Mouse (Mus musculus) heart, postnatal 0 days (tissue): ENCODE results near the gene Slc48a1.

Experiments used
- CTCF ChIP-seq: IDR thresholded peaks from 2 replicates; pipeline ENCODE4 v1.5.1; 2016; ENCODE audit warnings: antibody characterized with exemption, control low read depth, low read depth
- EP300 ChIP-seq: IDR thresholded peaks from 2 replicates; pipeline ENCODE4 v1.6.1; 2016; ENCODE audit warnings: antibody characterized with exemption, low read depth

DNA sequence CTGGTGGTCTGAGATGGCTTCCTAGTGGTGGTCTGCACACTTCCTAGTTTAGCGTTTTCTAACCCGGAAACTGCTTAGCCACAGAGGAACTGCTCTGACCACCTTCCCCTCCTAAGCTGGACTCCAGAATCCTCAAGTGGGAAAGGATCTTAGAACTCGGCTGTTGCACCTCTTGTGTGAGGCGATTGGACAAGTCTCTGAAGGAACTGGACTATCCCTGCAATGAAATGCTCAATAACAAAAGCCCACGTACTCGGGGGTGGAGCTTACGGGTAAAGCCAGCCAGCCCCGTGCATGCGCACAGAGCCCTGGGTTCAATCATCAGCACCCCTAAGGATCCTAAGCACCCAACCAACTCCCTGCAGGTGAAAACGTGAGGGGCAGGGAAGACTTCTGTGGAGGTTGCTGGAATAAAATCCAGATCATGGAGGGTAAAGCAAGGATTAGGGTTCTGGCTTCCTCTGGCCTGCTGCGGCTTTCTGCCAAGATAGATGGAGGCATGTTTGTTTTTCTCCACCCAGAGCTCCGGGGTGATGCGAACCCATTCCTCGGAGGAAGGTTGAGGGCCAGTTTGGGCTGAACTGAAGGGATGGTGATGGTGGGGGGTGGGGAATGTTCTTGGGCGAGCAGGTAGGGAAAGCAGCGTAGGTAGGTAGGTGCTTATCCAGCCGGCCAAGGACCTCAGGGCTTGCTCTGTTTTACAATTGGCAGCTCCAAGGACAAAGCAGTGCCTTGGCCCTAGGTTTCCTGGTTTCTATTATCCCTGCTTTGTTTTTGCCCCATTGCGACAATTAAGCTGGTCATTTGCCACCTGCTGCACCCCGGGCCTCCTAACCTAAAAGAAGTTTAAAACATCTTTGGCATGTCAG, 9.7 kb downstream of the Slc48a1 start:
- TF ChIP-seq CTCF (no peak), EP300 (no peak)
